Mouse (Mus musculus): ENCODE results near the gene Cachd1.
A peak's percentile ranks its signal among the peaks of the same experiment; 100 is the strongest.

Gene Cachd1

GRCm38 (mm10) chr4:100865423-100865822 lies 88.9 kb downstream of the Cachd1 start:
- peak; percentile 37 for DNase-seq (ENCODE audit: low read depth, low spot score)

GRCm38 (mm10) chr4:100865962-100866703 lies 89.7 kb downstream of the Cachd1 start:
- DNase-seq (ENCODE audit: low read depth, low spot score) = no peak

GRCm38 (mm10) chr4:100877351-100877750 lies 100.9 kb downstream of the Cachd1 start:
- no peak for DNase-seq (ENCODE audit: low read depth, low spot score)

GRCm38 (mm10) chr4:100879414-100879813 lies 102.9 kb downstream of the Cachd1 start:
- DNase-seq (ENCODE audit: low read depth, low spot score) = no peak

- DNase-seq (ENCODE audit: low read depth, low spot score) = no peak
These were observed 103.6 kb downstream of the Cachd1 start for GRCm38 (mm10) chr4:100880075-100880474.

- DNase-seq (ENCODE audit: low read depth, low spot score) = peak; percentile 55
These were observed 109.6 kb downstream of the Cachd1 start for GRCm38 (mm10) chr4:100885793-100886742.

GRCm38 (mm10) chr4:100886743-100887416 lies 110.4 kb downstream of the Cachd1 start:
- no peak for DNase-seq (ENCODE audit: low read depth, low spot score)

- DNase-seq (ENCODE audit: low read depth, low spot score) = no peak
These were observed 113.9 kb downstream of the Cachd1 start for GRCm38 (mm10) chr4:100890106-100890970.

GRCm38 (mm10) chr4:100893739-100894138 lies 117.3 kb downstream of the Cachd1 start:
- no peak for DNase-seq (ENCODE audit: low read depth, low spot score)

GRCm38 (mm10) chr4:100894142-100894541 lies 117.7 kb downstream of the Cachd1 start:
- DNase-seq (ENCODE audit: low read depth, low spot score) = no peak

- DNase-seq (ENCODE audit: low read depth, low spot score) = no peak
These were observed 120.0 kb downstream of the Cachd1 start for GRCm38 (mm10) chr4:100896260-100897010.

- DNase-seq (ENCODE audit: low read depth, low spot score) = no peak
These were observed 121.5 kb downstream of the Cachd1 start for GRCm38 (mm10) chr4:100897943-100898342.

GRCm38 (mm10) chr4:100909694-100910340 lies 133.3 kb downstream of the Cachd1 start:
- peak; percentile 37 for DNase-seq (ENCODE audit: low read depth, low spot score)

- peak; percentile 14 for DNase-seq (ENCODE audit: low read depth, low spot score)
These were observed 134.3 kb downstream of the Cachd1 start for GRCm38 (mm10) chr4:100910605-100911330.

- DNase-seq (ENCODE audit: low read depth, low spot score) = peak; percentile 35
These were observed 135.2 kb downstream of the Cachd1 start for GRCm38 (mm10) chr4:100911658-100912057.

GRCm38 (mm10) chr4:100913666-100914065 lies 137.2 kb downstream of the Cachd1 start:
- DNase-seq (ENCODE audit: low read depth, low spot score) = no peak

GRCm38 (mm10) chr4:100914532-100914931 lies 138.1 kb downstream of the Cachd1 start:
- DNase-seq (ENCODE audit: low read depth, low spot score) = no peak

GRCm38 (mm10) chr4:100915093-100915492 lies 138.6 kb downstream of the Cachd1 start:
- DNase-seq (ENCODE audit: low read depth, low spot score) = no peak

- DNase-seq (ENCODE audit: low read depth, low spot score) = no peak
These were observed 141.0 kb downstream of the Cachd1 start for GRCm38 (mm10) chr4:100917511-100917910.

Measured in ZHBTc4 (cell line).